Comparison of ENCODE assay signal across 1 mouse cellular context in the genomic region with DNA sequence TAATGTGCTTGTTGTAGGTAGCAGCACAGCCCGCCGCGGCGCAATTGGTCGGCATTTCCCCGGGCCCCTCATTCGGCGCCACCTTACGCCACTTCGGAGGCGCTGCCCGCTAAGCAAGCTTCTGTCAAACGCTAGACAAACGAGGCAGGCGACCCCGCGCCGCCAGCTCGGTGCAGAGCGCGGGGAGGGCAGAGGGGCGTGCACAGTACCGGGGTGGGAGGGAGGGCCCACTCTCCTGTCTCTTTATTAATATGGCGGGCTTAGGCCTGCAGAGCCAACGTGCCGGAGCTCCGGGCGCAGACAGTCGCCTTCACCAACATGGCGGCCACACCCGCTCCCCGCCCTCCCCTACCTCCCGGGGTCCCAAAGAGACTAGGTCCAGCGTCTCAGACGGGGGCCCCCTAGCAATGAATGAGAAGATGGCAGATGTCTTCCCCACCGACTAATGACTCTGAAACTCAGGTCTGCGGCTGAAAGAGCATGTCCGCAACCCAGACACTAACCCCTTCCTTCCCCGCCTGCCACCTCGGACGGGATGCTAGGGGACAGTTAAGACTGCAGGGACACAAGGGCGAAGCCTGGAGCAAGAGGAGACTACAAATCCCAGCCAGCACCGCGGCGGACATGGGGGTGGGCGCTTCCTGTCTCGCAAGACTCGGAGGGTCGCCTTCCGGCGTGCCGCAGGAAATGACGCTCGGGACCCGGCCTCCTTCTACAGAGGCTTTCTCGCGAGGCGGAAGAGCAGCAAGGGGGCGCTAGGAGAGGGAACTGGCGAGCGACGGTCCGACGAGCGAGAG.
TF ChIP-seq lines count a peak whose summit lies in the region.

A gene (minus strand): TSS at position 223 of the 797 bp plus-strand sequence.
A gene (plus strand): TSS at position 739 of the 797 bp plus-strand sequence.

TF ChIP-seq in MEL, 35 proteins besides CTCF, POLR2A, EP300 and RAD21 (continued from another document):
- TF ChIP-seq ZNF384 (IDR thresholded peaks at IDR 0.05; ENCODE audit: low read depth, low read length), result no peak
- peak; percentile 95 for TF ChIP-seq NELFE (IDR thresholded peaks at IDR 0.05; ENCODE audit: low read depth, low read length)
- peak; percentile 84; the same call in 1 of the 2 replicates for TF ChIP-seq MAZ (IDR thresholded peaks at IDR 0.05; ENCODE audit: low read depth, low read length)
- peak; percentile 25; the same call in 1 of the 2 replicates for TF ChIP-seq USF1 (IDR thresholded peaks at IDR 0.05; ENCODE audit: low read depth, low read length)
- no peak for TF ChIP-seq UBTF (IDR thresholded peaks at IDR 0.05; ENCODE audit: borderline replicate concordance, insufficient read depth, low read depth, low read length)
- TF ChIP-seq MEF2A (IDR thresholded peaks at IDR 0.05; ENCODE audit: extremely low read depth, insufficient replicate concordance, low read depth, low read length, poor library complexity, severe bottlenecking), result no peak; the same call in 1 of the 2 replicates
- peak; percentile 94 for TF ChIP-seq CHD2 (IDR thresholded peaks at IDR 0.05; ENCODE audit: low read length)
- TF ChIP-seq TBP (IDR thresholded peaks at IDR 0.05; ENCODE audit: low read depth, low read length), result peak; percentile 56; the same call in 1 of the 2 replicates
- TF ChIP-seq MXI1 (IDR thresholded peaks at IDR 0.05; ENCODE audit: low read depth, low read length), result peak; percentile 76
- peak; percentile 93 for TF ChIP-seq ZMIZ1 (IDR thresholded peaks at IDR 0.05; ENCODE audit: low read depth, low read length)
- no peak for TF ChIP-seq JUND (IDR thresholded peaks at IDR 0.05; ENCODE audit: low read depth, low read length)
- TF ChIP-seq GABPA (IDR thresholded peaks at IDR 0.05; ENCODE audit: low read depth, low read length), result no peak
- peak; percentile 68; the same call in 1 of the 2 replicates for TF ChIP-seq E2F4 (IDR thresholded peaks at IDR 0.05; ENCODE audit: borderline replicate concordance, low read depth, low read length)
- TF ChIP-seq RCOR1 (IDR thresholded peaks at IDR 0.05; ENCODE audit: low read depth, low read length), result peak; percentile 42; the same call in 1 of the 2 replicates
- TF ChIP-seq ZKSCAN1 (IDR thresholded peaks at IDR 0.05; ENCODE audit: low read depth, low read length), result peak; percentile 55; the same call in 1 of the 2 replicates
- TF ChIP-seq MAFK (IDR thresholded peaks at IDR 0.05; ENCODE audit: borderline replicate concordance, low read depth, low read length), result peak; percentile 45; the same call in 1 of the 2 replicates
- no peak for TF ChIP-seq TAL1 (IDR thresholded peaks at IDR 0.05; ENCODE audit: low read length)
- peak; percentile 30 for TF ChIP-seq ETS1 (IDR thresholded peaks at IDR 0.05; ENCODE audit: low read depth, low read length)
- TF ChIP-seq SIN3A (IDR thresholded peaks at IDR 0.05; ENCODE audit: low read length), result peak; percentile 86
- peak; percentile 84 for TF ChIP-seq TCF12 (IDR thresholded peaks at IDR 0.05; ENCODE audit: low read depth, low read length)
- TF ChIP-seq GATA1 (IDR thresholded peaks at IDR 0.05; ENCODE audit: low read depth, low read length), result no peak
- peak; percentile 12; the same call in 1 of the 2 replicates for TF ChIP-seq SMC3 (IDR thresholded peaks at IDR 0.05; ENCODE audit: low read depth, low read length)
- TF ChIP-seq BHLHE40 (IDR thresholded peaks at IDR 0.05; ENCODE audit: borderline replicate concordance, low read depth, low read length), result no peak
- no peak; the same call in 1 of the 2 replicates for TF ChIP-seq ZC3H11A (IDR thresholded peaks at IDR 0.05; ENCODE audit: low read depth, low read length)
TF ChIP-seq in MEL: peak in this region for 23.
